Mouse (Mus musculus) heart, adult 2 months (tissue): ENCODE results near the gene Fbxo7.

Experiments
- CTCF ChIP-seq: fragments of 200-600 bp; IDR thresholded peaks from 2 replicates; pipeline ENCODE4 v1.8.1; 2022; ENCODE audit warnings: antibody characterized with exemption, mild to moderate bottlenecking, moderate library complexity
- EP300 ChIP-seq: fragments of 200-500 bp; IDR thresholded peaks from 2 replicates; pipeline ENCODE4 v1.6.1; 2011; ENCODE audit warnings: low read depth, low read length, control low read depth; ENCODE audit not compliant: insufficient read depth
- POLR2A ChIP-seq: fragments of 200-500 bp; IDR thresholded peaks from 2 replicates; pipeline ENCODE4 v1.6.1; 2011; ENCODE audit warnings: mild to moderate bottlenecking, low read depth, low read length, control low read depth; ENCODE audit not compliant: insufficient read depth

DNA sequence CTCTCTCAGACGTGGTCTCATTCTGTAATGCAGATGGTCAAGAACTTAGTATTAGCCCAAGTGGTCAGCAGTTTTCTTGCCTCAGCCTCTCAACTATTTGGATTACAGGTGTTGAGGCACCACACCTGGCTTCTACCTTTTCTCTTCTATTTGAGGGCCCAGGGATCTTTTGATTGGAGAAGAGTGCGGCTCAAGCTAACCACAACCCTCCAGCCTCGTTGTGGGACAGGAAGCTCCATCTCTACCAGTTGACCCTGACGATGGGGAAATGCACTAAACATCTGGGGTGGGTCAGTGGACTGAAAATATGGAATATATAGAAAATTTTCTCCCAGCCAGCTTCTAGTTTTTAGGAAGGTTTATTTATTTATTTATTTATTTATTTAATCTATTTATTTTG is 29.4 kb upstream of the Fbxo7 start:
- TF ChIP-seq CTCF = no peak
- TF ChIP-seq POLR2A = no peak
- TF ChIP-seq EP300 = no peak
